Mouse (Mus musculus): ENCODE results near the gene Pex12.
"Not testable (repeated sequence)": the region's sequence is repeated elsewhere in the genome, so short reads cannot be mapped to it uniquely, and the experiment has no call there.

The Pex12 gene

GRCm38 (mm10) chr11:83289036-83289435 lies 13.3 kb downstream of the Pex12 start:
- DNase-seq (ENCODE audit: low spot score in 2 of 2), result no peak

GRCm38 (mm10) chr11:83286566-83286965 lies 15.8 kb downstream of the Pex12 start, which contains the start of gene Slfn14:
Gene Slfn14 (minus strand): TSS chr11:83286726.
- DNase-seq (ENCODE audit: low spot score in 2 of 2), result peak in 1 of 2 experiments; percentile 23

GRCm38 (mm10) chr11:83285627-83286026 lies 16.8 kb downstream of the Pex12 start:
- DNase-seq (ENCODE audit: low spot score in 2 of 2), result no peak

- DNase-seq (ENCODE audit: low spot score in 2 of 2), result no peak
Measured at GRCm38 (mm10) chr11:83282084-83282483, 20.3 kb downstream of the Pex12 start.

- no peak for DNase-seq (ENCODE audit: low spot score in 2 of 2)
Measured at GRCm38 (mm10) chr11:83279691-83280090, 22.7 kb downstream of the Pex12 start.

- no peak for DNase-seq (ENCODE audit: low spot score in 2 of 2)
Measured at GRCm38 (mm10) chr11:83279024-83279423, 23.4 kb downstream of the Pex12 start.

- no peak for DNase-seq (ENCODE audit: low spot score in 2 of 2)
Measured at GRCm38 (mm10) chr11:83276251-83276650, 26.1 kb downstream of the Pex12 start.

GRCm38 (mm10) chr11:83271951-83272843 lies 30.2 kb downstream of the Pex12 start:
- no peak for DNase-seq (ENCODE audit: low spot score in 2 of 2)

GRCm38 (mm10) chr11:83271151-83271950 lies 31.0 kb downstream of the Pex12 start:
- DNase-seq (ENCODE audit: low spot score in 2 of 2), result peak; percentile 64 to 77

GRCm38 (mm10) chr11:83270842-83271150 lies 31.6 kb downstream of the Pex12 start:
- no peak for DNase-seq (ENCODE audit: low spot score in 2 of 2)

GRCm38 (mm10) chr11:83263146-83263545 lies 39.2 kb downstream of the Pex12 start:
- DNase-seq (ENCODE audit: low spot score in 2 of 2), result no peak

- DNase-seq (ENCODE audit: low spot score in 2 of 2), result no peak
Measured at GRCm38 (mm10) chr11:83262673-83263072, 39.7 kb downstream of the Pex12 start.

- DNase-seq (ENCODE audit: low spot score in 2 of 2), result not testable (repeated sequence)
Measured at GRCm38 (mm10) chr11:83257211-83257610, 45.2 kb downstream of the Pex12 start.
